Mouse (Mus musculus) heart, embryonic 13.5 days (tissue): ENCODE results near the gene Vasp. TPM values are rescaled to one million over a fixed set of nuclear protein-coding genes. Genes with fewer than 3 reads are reported as not detected.

Experiments used
- ATAC-seq: fragments of 200-750 bp; cut with Nextera tagmentation; 2 replicates; pipeline ENCODE4 v1.8.0; 2017; ENCODE audit warnings: moderate TSS enrichment; ENCODE audit not compliant: insufficient number of reproducible peaks, low FRiP score, low TSS enrichment; ENCODE audit errors: extremely low read depth
- H3K27ac ChIP-seq: fragments of 300-500 bp; sonication (generic); replicated peaks from 2 replicates; pipeline ENCODE4 v1.5.1; 2015; ENCODE audit warnings: moderate library complexity, mild to moderate bottlenecking, inconsistent platforms
- H3K27me3 ChIP-seq: fragments of 300-500 bp; sonication (generic); replicated peaks from 2 replicates; pipeline ENCODE4 v1.6.1; 2015; ENCODE audit warnings: mild to moderate bottlenecking, inconsistent platforms
- H3K36me3 ChIP-seq: fragments of 300-500 bp; sonication (generic); 2 replicates; pipeline ENCODE4 v1.6.1; 2015; ENCODE audit warnings: mild to moderate bottlenecking, inconsistent platforms
- H3K4me1 ChIP-seq: fragments of 300-500 bp; sonication (generic); 2 replicates; pipeline ENCODE4 v1.6.1; 2015; ENCODE audit warnings: inconsistent platforms
- H3K4me2 ChIP-seq: fragments of 300-500 bp; sonication (generic); 2 replicates; pipeline ENCODE4 v1.6.1; 2015; ENCODE audit warnings: inconsistent platforms, mild to moderate bottlenecking, moderate library complexity
- H3K4me3 ChIP-seq: fragments of 300-500 bp; sonication (generic); 2 replicates; pipeline ENCODE4 v1.5.1; 2015; ENCODE audit warnings: moderate library complexity, mild to moderate bottlenecking, inconsistent platforms
- H3K9ac ChIP-seq: fragments of 300-500 bp; sonication (generic); 2 replicates; pipeline ENCODE4 v1.6.1; 2015; ENCODE audit warnings: inconsistent platforms, mild to moderate bottlenecking, moderate library complexity
- H3K9me3 ChIP-seq: fragments of 300-500 bp; sonication (generic); 2 replicates; pipeline ENCODE4 v1.6.1; 2016; ENCODE audit warnings: inconsistent platforms
- WGBS: fragments of 180-500 bp; shearing (Covaris S2); methylation state at CpG from one replicate; pipeline ENCODE4 v1.1.7; 2015; ENCODE audit warnings: mixed read lengths; 5-methylcytosine and 5-hydroxymethylcytosine counted together
- polyA plus RNA-seq: library from polyadenylated mRNA; unstranded; fragments of >200 nt; fragmentation: Nextera tagmentation; extraction: Ambion mirVana; gene quantifications from 2 replicates; pipeline ENCODE4 v1.2.1, GENCODE M21; 2015

Vasp gene
- polyA plus RNA-seq, 1 experiment from 2014 or later: 81.2 TPM

DNA sequence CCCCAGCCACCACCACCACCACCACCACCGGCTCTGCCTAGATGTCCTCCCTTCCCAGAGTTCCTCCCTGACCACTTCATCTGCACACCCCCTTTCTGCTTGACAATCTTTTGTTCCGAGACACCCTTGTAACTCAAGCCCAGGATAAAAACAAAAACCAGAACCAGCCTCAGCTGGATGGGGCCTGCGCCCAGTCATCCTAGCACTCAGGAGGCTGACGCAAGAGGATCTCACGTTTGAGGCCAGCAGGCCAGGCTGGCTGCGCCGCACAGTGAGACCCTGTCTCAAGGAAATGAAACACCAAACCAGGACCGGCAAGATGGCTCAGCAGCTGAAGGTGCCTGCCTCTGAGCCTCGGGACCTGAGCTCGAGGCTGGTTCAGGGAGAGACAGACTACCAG, 4.6 kb downstream of the Vasp start:
- Histone ChIP-seq H3K4me3 (no peak overlapping the region), H3K27ac (peak overlapping the region; percentile 2; the same call in 1 of the 2 replicates), H3K4me1 (peaks cover 59% of the 10 kb centered on the region), H3K9me3 (no peaks in the 10 kb centered on the region), H3K9ac (peak overlapping the region; percentile 63), H3K27me3 (no peaks in the 10 kb centered on the region), H3K36me3 (peaks cover 57% of the 10 kb centered on the region), H3K4me2 (0 out of 2 replicates have a peak overlapping the region, but pooled peaks have one; percentile 25)
- 47% methylated on average over 10 of the region's 10 CpGs for WGBS
- no peak for ATAC-seq

DNA sequence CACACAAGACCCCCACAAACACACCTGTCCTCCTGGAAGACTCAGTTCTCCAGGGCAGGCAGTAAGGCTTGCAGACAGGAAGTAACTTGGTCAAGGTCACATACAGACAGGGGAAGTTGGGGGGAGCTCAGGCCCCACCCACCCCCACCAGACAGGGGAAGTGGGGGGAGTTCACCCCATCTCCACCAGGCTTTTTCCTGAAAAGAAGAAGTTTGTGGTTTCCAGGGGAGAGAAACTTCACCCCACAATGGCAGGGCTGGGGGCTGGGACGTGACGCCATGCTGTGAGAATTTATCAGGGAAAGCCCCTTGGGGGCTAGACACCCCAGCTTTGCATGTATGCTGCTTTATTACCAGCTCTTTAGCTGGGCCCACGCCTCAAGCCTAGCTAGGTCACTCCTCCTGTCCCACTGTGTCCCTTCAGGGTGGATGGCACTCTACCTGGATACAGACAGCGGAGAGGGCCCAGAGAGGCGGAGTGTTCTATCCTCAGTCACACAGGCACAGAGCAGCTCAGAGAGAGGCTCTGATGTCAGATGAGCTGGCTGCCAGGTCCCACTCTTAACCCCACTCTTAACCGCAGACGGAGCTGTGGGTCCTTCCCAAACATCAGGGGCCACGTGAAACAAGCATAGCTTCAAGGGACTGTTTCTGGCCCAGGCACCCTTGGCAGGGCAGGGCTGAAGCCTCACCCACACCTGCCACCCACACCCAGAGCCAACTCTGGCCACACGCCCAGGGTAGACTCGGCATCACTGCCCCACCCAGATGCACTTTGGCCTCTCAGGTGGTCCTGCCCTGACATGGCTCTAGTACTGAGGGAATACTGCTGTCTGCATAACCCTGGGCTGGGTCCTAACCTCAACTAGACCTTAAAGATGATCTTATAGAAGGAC, 5.4 kb downstream of the Vasp start:
- Histone ChIP-seq H3K4me3 (no peak overlapping the region), H3K9me3 (no peaks in the 10 kb centered on the region), H3K4me1 (peaks cover 59% of the 10 kb centered on the region), H3K27ac (peak overlapping the region; percentile 24; the same call in 1 of the 2 replicates), H3K27me3 (no peaks in the 10 kb centered on the region), H3K4me2 (peak overlapping the region; percentile 28; the same call in 1 of the 2 replicates), H3K36me3 (peaks cover 66% of the 10 kb centered on the region), H3K9ac (peak overlapping the region; percentile 63)
- ATAC-seq: no peak
- WGBS: 63% methylated on average over 10 of the region's 10 CpGs

DNA sequence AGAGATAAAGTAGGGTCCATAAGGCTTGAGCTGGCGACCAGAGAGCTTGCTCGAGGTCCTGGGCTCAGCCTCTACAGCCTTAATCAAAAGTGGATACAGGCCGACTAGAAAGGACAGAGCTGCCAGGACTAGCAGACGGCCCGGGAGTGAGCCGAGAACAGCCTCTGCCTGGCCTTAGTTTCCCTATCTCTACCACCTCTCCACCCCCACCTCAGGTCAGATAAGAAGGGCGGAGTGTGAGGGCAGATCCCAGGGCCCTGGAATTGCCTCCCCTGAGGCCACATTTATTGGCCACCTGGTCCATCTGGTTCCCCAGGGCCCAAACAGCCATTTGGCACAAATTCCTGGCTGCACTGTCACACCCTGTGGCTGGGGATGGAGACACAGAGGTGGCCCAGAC, 6.5 kb downstream of the Vasp start:
- Histone ChIP-seq H3K36me3 (peaks cover 76% of the 10 kb centered on the region), H3K27me3 (no peaks in the 10 kb centered on the region), H3K4me1 (peaks cover 54% of the 10 kb centered on the region), H3K4me3 (no peak overlapping the region), H3K9me3 (no peaks in the 10 kb centered on the region), H3K27ac (0 out of 2 replicates have a peak overlapping the region, but pooled peaks have one; percentile 24), H3K4me2 (peak overlapping the region; percentile 28), H3K9ac (peak overlapping the region; percentile 63)
- no peak for ATAC-seq
- WGBS: 18% methylated on average over 7 of the region's 7 CpGs

DNA sequence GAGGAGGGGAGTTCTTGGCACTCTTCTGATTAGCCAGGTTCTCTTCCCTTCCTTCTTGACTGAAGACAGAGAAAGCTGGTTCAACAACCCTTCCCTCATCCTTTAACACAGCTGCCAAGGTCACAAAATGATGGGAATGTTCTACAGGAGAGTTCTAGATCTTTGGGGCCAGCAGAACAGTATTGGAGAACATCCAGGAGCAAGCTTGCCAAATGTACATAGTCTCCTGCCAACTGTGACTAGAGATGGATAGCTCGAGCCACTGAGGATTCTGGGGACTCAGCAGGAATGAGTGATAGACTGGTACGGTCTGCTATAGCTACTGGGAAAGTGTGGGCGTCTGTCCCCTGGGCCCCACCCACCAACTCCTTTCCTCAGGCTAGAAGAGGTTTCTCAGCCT, 13.3 kb downstream of the Vasp start:
- peaks cover 91% of the 10 kb centered on the region for H3K36me3 ChIP-seq
- peaks cover 8% of the 10 kb centered on the region for H3K4me1 ChIP-seq
- 0 out of 2 replicates have a peak overlapping the region, but pooled peaks have one; percentile 5 for H3K27ac ChIP-seq
- no peaks in the 10 kb centered on the region for H3K27me3 ChIP-seq
- no peak overlapping the region for H3K9ac ChIP-seq
- H3K4me2 ChIP-seq: no peak overlapping the region
- 76% methylated on average over 3 of the region's 3 CpGs for WGBS
- H3K4me3 ChIP-seq: no peak overlapping the region
- ATAC-seq: no peak
- no peaks in the 10 kb centered on the region for H3K9me3 ChIP-seq

DNA sequence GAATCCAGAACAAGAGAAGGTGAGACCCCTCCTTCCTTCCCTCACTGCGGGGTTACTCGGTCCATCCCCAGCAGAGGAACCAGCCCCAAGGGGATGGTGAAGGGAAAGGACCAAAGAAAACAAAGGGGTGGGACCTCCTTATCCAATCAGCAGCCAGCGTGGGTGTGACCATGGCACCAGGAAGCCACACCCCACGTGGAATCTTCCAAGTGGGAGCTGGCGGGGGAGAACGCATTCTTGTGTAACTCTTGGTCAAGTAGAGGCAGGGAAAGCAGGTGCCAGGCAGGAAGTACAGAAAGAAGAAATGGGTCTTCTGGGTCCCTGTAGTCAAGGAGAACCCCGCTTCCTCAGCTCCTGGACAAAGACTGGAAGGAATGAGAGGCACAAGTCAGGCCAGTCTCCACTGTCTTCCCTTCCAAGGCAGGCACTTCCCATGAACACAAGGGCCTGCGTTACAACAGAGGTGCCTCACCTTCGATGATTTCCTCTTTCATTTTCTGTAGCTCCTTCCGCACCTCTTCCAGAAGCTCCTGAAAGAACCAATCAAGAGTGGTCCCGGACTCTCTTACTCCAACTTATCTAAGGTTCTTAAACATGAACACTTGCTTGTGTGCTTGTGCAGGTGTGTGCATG, 14.1 kb downstream of the Vasp start:
- Histone ChIP-seq H3K36me3 (peaks cover 82% of the 10 kb centered on the region), H3K27me3 (no peaks in the 10 kb centered on the region), H3K4me3 (no peak overlapping the region), H3K9ac (no peak overlapping the region), H3K9me3 (no peaks in the 10 kb centered on the region), H3K27ac (no peak overlapping the region), H3K4me1 (peaks cover 11% of the 10 kb centered on the region), H3K4me2 (peak overlapping the region; percentile 4; the same call in 1 of the 2 replicates)
- WGBS: 40% methylated on average over 11 of the region's 11 CpGs
- peak; percentile 77; the same call in 1 of the 2 replicates for ATAC-seq

DNA sequence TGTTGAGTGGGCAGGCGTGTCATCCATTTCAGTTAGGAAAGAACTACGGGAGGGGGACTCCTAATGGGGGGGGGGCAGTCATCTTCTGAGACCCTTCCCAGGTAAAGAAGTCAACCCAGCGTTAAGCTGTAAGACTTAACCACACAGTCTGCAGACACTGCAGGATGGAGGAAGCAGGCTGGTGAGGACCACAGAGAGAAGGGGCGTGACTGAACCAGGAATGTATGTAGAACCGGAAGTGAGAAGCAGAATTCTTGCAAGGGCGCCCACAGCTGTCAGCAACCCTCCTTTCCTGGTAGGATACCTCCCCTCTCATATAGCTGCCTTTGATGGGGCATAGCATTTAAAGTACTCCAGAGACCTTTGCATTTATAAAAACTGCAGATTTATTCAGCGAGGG, 15.1 kb downstream of the Vasp start:
- no peak for ATAC-seq
- Histone ChIP-seq H3K4me2 (no peak overlapping the region), H3K4me1 (peaks cover 11% of the 10 kb centered on the region), H3K9me3 (no peaks in the 10 kb centered on the region), H3K36me3 (peaks cover 73% of the 10 kb centered on the region), H3K27me3 (no peaks in the 10 kb centered on the region), H3K27ac (no peak overlapping the region), H3K9ac (no peak overlapping the region), H3K4me3 (no peak overlapping the region)
- 75% methylated on average over 7 of the region's 7 CpGs for WGBS

DNA sequence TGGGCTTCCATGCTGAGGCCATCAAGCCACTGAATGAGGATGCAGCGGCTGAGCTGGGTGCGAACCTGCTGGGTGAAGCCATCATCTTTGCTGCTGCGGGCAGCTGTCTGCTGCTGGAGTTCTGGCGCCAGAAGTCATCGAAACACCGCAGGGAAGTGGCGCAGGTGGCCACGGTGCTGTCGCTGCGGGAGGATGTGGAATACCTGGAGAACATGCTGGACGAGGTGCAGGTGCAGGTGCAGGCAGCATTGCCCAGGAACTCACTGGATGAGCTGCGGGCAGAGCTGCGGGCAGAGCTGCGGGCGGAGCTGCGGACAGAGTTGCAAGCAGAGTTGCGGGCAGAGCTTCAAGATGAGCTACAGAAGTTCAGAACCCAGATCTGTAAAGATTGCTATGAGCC, 16.2 kb downstream of the Vasp start:
- Histone ChIP-seq H3K27ac (no peak overlapping the region), H3K4me3 (no peak overlapping the region), H3K9ac (no peak overlapping the region), H3K27me3 (no peaks in the 10 kb centered on the region), H3K36me3 (peaks cover 61% of the 10 kb centered on the region), H3K9me3 (no peaks in the 10 kb centered on the region), H3K4me2 (no peak overlapping the region), H3K4me1 (peaks cover 11% of the 10 kb centered on the region)
- 88% methylated on average over 17 of the region's 17 CpGs for WGBS
- ATAC-seq: no peak

DNA sequence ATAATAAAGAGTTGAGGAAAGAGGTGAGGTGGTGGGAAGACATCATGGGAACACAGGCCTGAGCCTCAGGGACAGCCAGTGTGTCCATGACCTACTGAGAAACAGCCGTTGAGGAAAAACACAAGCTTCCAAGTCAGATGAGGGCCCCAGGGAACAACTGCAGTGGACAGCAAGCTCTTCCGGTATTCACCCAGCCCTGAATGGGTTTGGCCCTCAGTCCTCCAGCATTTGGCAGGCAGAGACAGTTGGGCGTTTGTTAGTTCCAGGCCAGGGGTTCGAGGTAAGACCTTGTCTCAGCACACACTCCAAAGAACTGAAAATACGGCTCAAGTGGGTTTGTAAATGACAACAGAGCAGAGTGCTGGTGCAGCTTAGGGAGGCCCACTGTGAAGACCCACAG, 18.2 kb downstream of the Vasp start:
- Histone ChIP-seq H3K36me3 (peaks cover 42% of the 10 kb centered on the region), H3K4me3 (no peak overlapping the region), H3K27ac (0 out of 2 replicates have a peak overlapping the region, but pooled peaks have one; percentile 2), H3K27me3 (no peaks in the 10 kb centered on the region), H3K9me3 (no peaks in the 10 kb centered on the region), H3K4me2 (no peak overlapping the region), H3K4me1 (peaks cover 11% of the 10 kb centered on the region), H3K9ac (no peak overlapping the region)
- WGBS: 60% methylated on average over 5 of the region's 5 CpGs
- no peak for ATAC-seq

DNA sequence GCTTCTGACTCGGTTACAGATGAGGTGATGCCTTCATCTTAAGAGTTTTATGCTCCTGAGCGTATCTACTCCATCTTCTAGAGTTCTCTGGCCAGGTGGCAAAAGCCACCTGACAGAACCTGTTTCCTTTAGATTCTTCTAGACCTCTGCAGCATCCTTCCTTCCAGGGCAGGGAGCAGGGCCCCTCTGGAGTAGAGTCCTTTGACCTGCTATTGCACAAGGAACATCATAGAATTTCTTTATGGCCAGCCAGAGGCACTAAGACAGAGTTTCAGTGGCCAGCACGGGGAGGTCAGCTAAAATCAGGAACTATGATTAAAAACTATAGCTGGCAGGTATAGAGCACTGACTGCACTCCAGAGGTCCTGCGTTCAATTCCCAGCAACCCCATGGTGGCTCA, 19.5 kb downstream of the Vasp start:
- H3K27ac ChIP-seq: no peak overlapping the region
- H3K9me3 ChIP-seq: no peaks in the 10 kb centered on the region
- H3K9ac ChIP-seq: no peak overlapping the region
- peaks cover 36% of the 10 kb centered on the region for H3K36me3 ChIP-seq
- no peak overlapping the region for H3K4me3 ChIP-seq
- 74% methylated on average over 4 of the region's 4 CpGs for WGBS
- H3K4me2 ChIP-seq: no peak overlapping the region
- 0 out of 2 replicates have a peak, but pooled peaks cover 3% of the 10 kb centered on the region for H3K4me1 ChIP-seq
- ATAC-seq: no peak
- H3K27me3 ChIP-seq: no peaks in the 10 kb centered on the region

DNA sequence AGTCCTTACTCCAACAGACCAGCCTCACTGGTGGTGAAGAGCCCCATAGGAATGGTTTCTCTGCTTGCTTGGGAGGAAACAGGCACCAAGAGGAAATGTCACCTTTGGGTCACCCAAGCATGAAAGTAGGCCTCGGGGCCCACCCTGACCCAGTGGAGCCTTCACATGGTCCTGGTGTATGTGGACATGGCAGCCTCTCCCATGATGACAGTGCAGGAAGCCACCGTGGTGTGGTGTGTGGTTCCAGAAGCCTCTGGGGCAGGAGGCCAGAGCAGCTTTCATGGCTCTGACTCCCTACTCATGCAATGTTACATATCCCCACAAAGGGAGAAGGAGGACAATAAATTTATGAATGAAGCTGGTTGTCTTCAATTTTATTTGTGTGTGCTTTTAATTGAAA, 24.1 kb downstream of the Vasp start:
- peaks cover 33% of the 10 kb centered on the region for H3K36me3 ChIP-seq
- ATAC-seq: no peak
- H3K4me1 ChIP-seq: 0 out of 2 replicates have a peak, but pooled peaks cover 9% of the 10 kb centered on the region
- H3K4me3 ChIP-seq: no peak overlapping the region
- H3K4me2 ChIP-seq: no peak overlapping the region
- WGBS: 93% methylated on average over 2 of the region's 2 CpGs
- no peak overlapping the region for H3K27ac ChIP-seq
- H3K27me3 ChIP-seq: no peaks in the 10 kb centered on the region
- no peaks in the 10 kb centered on the region for H3K9me3 ChIP-seq
- H3K9ac ChIP-seq: no peak overlapping the region

DNA sequence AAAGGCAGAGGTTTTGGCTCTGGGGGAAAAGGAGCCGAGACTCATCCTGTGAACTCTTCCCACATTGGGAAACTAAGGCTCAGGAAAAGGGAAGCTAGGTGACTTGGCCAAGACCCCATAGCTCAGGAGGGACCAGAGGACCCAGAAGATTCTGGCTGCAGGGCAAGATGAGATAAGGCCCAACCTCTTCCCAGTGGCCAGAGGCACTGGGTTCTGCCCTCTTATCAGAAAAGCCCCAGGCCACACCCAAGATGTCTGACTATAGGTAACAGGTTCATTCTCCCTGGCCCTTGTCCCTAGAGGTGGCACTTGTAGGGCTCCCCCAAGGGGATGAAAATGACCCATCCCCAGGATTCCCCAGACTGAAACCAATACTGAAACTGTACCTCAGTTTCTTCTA, 24.8 kb downstream of the Vasp start:
- H3K4me1 ChIP-seq: 0 out of 2 replicates have a peak, but pooled peaks cover 9% of the 10 kb centered on the region
- H3K9ac ChIP-seq: no peak overlapping the region
- H3K9me3 ChIP-seq: no peaks in the 10 kb centered on the region
- WGBS: 93% methylated on average over 1 of the region's 1 CpGs
- H3K27ac ChIP-seq: no peak overlapping the region
- H3K4me3 ChIP-seq: no peak overlapping the region
- H3K36me3 ChIP-seq: peaks cover 36% of the 10 kb centered on the region
- H3K27me3 ChIP-seq: no peaks in the 10 kb centered on the region
- no peak for ATAC-seq
- H3K4me2 ChIP-seq: no peak overlapping the region
